Mouse (Mus musculus) gastrocnemius, postnatal 14 days (tissue): ENCODE measurements around the gene Ctsr. TPM values are rescaled to one million over a fixed set of nuclear protein-coding genes. Genes with fewer than 3 reads are reported as not detected.
"Not testable (repeated sequence)": the region's sequence is repeated elsewhere in the genome, so short reads cannot be mapped to it uniquely, and the experiment has no call there.

Source experiments
- DNase-seq: peaks from one replicate; pipeline ENCODE4 v3.0.0; 2021; ENCODE audit warnings: mixed read lengths
- intact Hi-C: fragments of 180-260 bp; cut with DNase I; formaldehyde crosslinking; loops from one replicate; pipeline ENCODE4 v1.15.1; 2025; ENCODE audit warnings: low total_unique reads
- long read RNA-seq, 2 experiments: library from polyadenylated mRNA; stranded (forward); transcript quantifications; one replicate each; pipeline ENCODE4 v2.0.0; 2021
- total RNA-seq, 2 experiments: library from RNA; stranded (reverse); gene quantifications; 2 replicates each; pipeline ENCODE4 v1.2.3; 2021

Gene Ctsr
- not detected for total RNA-seq
- long read RNA-seq, experiment 1 = 0 reads
- long read RNA-seq, experiment 2 = 0 reads

- DNase-seq = no peak
- intact Hi-C loops = no loop called here
Observed at GRCm38 (mm10) chr13:61164156-61164555, at the start of gene Ctsr. TSS of gene Ctsr (minus strand) at chr13:61164256.

DNA sequence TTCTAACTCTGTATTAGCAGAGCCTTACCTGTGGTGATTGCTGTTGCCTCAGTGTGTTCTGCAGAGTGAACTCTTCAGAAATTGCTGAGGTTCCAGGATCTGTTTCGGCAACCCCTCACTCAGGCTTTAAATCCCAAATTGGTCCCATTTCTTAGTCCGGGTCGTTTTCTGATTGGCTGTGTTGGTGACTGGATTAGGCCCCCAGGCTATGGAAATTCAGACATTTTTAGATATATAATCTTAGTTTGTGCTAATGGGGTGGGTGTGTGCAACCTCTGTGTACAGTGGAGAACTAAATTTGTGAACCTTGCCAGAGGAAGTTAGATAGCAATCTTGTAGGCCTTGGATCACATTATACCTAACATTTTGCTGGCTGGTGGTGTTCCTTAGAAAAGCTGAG, 39.3 kb upstream of the Ctsr start, which contains the start of gene Cts6:
Cts6 (minus strand) TSS at position 101 of the 400 bp plus-strand sequence.
- intact Hi-C loops = no loop called here
- DNase-seq = no peak

DNA sequence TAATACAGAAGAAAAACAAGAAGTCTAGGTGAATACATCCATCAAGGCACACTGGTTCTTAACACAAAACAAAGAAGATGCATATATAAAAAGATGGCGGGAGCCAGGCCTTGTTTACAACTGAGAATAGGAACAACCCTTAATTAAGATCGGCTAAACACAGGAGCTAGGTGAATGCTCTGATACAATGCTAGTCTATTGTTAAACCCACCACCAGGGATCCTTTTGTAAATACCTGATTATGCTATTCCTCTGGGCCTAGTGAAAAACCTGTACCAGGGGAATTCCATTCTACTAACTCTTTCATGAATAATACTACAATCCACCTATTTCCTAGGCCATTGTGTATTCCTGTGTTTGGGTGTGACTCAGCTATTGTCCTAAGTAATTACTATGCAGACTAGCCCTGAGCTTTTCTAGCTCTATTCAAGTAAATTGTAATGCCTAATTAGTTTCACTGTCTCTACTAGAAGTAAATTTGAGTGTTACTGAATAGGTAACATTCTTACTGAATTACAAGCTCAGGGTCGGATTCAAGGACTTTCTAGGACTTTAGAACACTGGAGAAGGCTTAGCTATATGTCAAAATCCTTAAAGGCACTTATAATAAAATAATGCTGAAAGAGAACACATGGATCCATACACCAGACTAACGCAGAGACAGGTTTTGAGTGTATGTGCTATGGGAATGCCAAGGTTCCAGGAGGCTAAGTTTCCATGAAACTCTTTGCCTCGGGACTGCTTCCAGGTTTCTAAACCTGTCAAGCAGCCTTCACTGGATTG, 21.3 kb upstream of the Ctsr start:
- DNase-seq, intact Hi-C loops: not testable (repeated sequence)

DNA sequence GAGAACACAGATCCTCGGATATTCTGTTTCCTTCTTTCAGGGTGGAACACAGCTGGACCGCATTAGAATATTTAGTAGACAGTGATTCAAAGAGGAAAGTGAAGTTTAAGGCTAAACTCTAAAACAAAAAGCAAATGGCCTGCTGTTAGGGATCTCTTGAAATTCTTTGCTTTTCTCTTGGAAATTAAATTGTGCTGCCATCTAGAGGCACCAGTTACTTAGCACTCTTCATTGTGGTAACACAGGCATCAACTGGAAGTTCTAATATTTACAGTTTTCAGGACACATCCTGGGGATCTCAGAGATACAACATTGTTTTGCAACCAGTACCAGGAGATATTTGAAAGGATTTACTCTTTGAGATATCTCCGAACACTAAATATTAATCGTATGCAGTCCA, 566 bp upstream of the Ctsr start:
- DNase-seq = no peak
- intact Hi-C loops = no loop called here

Other genes starting within 250 kb of the Ctsr start
- not detected for gene Gm49393, start 228.7 kb downstream of the Ctsr start, total RNA-seq
- gene Gm49391, start 227.7 kb downstream of the Ctsr start, total RNA-seq = 1 to 10 TPM in 1 of 2 experiments, under 1 TPM in 1; 0.76 to 2.7 TPM
- 10 to 100 TPM; 24.7 to 73.3 TPM for gene Ctla2a, start 227.6 kb downstream of the Ctsr start, total RNA-seq
- gene Tpbpa, start 222.3 kb downstream of the Ctsr start, total RNA-seq = not detected
- gene Ctsj, start 158.3 kb downstream of the Ctsr start, total RNA-seq = not detected
- gene Ctsq, start 123.6 kb downstream of the Ctsr start, total RNA-seq = not detected
- gene Cts6, start 39.2 kb upstream of the Ctsr start, total RNA-seq = not detected
- not detected for gene Cts8, start 91.1 kb upstream of the Ctsr start, total RNA-seq
- gene Gm49398, start 124.6 kb upstream of the Ctsr start, total RNA-seq = not detected
- gene Cts7, start 193.9 kb upstream of the Ctsr start, total RNA-seq = not detected